Mouse (Mus musculus) intestine, embryonic 14.5 days (tissue): Measurements from ENCODE around the gene Cadm4. TPM values are rescaled to one million over a fixed set of nuclear protein-coding genes. Genes with fewer than 3 reads are reported as not detected.
A peak's percentile ranks its signal among the peaks of the same experiment; 100 is the strongest.

Experiments
- ATAC-seq: fragments of 200-750 bp; cut with Nextera tagmentation; replicated peaks from 2 replicates; pipeline ENCODE4 v1.8.0; 2017; ENCODE audit warnings: low read depth, moderate number of reproducible peaks, moderate TSS enrichment, moderate library complexity; ENCODE audit not compliant: low FRiP score, low TSS enrichment
- DNase-seq: peaks from one replicate; pipeline ENCODE4 v3.0.0-alpha.2; 2018; ENCODE audit warnings: low spot score
- H3K27ac ChIP-seq: fragments of 300-500 bp; sonication (generic); 2 replicates; pipeline ENCODE4 v1.5.1; 2014; ENCODE audit warnings: low read depth, mild to moderate bottlenecking, control low read depth
- H3K27me3 ChIP-seq: fragments of 300-500 bp; sonication (generic); replicated peaks from 2 replicates; pipeline ENCODE4 v1.6.1; 2014; ENCODE audit warnings: low read length, control low read depth; ENCODE audit not compliant: control insufficient read depth, insufficient read depth
- H3K36me3 ChIP-seq: fragments of 300-500 bp; sonication (generic); 2 replicates; pipeline ENCODE4 v1.6.1; 2014; ENCODE audit warnings: low read length, control low read depth; ENCODE audit not compliant: control insufficient read depth, insufficient read depth
- H3K4me1 ChIP-seq: fragments of 300-500 bp; sonication (generic); replicated peaks from 2 replicates; pipeline ENCODE4 v1.6.1; 2014; ENCODE audit warnings: low read length, control low read depth, mixed read lengths; ENCODE audit not compliant: control insufficient read depth, insufficient read depth
- H3K4me2 ChIP-seq: fragments of 300-500 bp; sonication (generic); 2 replicates; pipeline ENCODE4 v1.6.1; 2014; ENCODE audit warnings: low read length
- H3K4me3 ChIP-seq: fragments of 300-500 bp; sonication (generic); 2 replicates; pipeline ENCODE4 v1.5.1; 2014; ENCODE audit warnings: low read depth, low read length, control low read depth, mixed read lengths
- H3K9ac ChIP-seq: fragments of 300-500 bp; sonication (generic); 2 replicates; pipeline ENCODE4 v1.6.1; 2014; ENCODE audit warnings: mild to moderate bottlenecking, low read length
- H3K9me3 ChIP-seq: fragments of 300-500 bp; sonication (generic); 2 replicates; pipeline ENCODE4 v1.6.1; 2016; ENCODE audit warnings: low read length, control low read depth; ENCODE audit not compliant: control insufficient read depth
- WGBS: fragments of 180-500 bp; shearing (Covaris S2); extraction: QIAGEN DNeasy Blood & Tissue Kit; methylation state at CpG from one replicate; pipeline ENCODE4 v1.1.7; 2014; 5-methylcytosine and 5-hydroxymethylcytosine counted together
- polyA plus RNA-seq: library from polyadenylated mRNA; unstranded; fragments of >200 nt; fragmentation: Nextera tagmentation; extraction: Ambion mirVana; gene quantifications from 2 replicates; pipeline ENCODE4 v1.2.1, GENCODE M21; 2014

Gene Cadm4
- polyA plus RNA-seq, 1 experiment from 2014 or later = 0.64 TPM

DNA sequence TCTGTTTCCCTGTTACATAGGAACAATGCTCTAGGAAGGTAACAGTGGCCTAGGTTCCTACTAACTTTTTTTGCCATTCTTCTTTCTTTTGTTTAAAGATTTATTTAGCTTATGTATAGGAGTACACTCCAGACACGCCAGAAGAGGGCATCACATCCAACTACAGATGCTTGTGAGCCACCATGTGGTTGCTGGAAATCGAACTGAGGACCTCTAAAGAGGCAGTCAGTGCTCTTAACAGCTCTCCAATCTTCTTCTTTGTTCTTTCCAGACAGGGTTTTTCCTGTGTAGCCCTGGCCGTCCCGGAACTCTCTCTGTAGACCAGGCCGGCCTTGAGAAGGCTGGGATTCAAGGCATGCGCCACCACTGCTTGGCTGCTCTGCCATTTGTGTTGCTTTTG is 43.2 kb downstream of the Cadm4 start:
- H3K9me3 ChIP-seq = no peaks in the 10 kb centered on the region
- H3K4me1 ChIP-seq = peaks cover 7% of the 10 kb centered on the region
- H3K4me2 ChIP-seq = no peak overlapping the region
- H3K36me3 ChIP-seq = no peaks in the 10 kb centered on the region
- H3K27ac ChIP-seq = no peak overlapping the region
- H3K27me3 ChIP-seq = no peaks in the 10 kb centered on the region
- H3K4me3 ChIP-seq = no peak overlapping the region
- WGBS = 82% methylated on average over 6 of the region's 6 CpGs
- ATAC-seq (no peak), DNase-seq (no peak)
- no peak overlapping the region for H3K9ac ChIP-seq

DNA sequence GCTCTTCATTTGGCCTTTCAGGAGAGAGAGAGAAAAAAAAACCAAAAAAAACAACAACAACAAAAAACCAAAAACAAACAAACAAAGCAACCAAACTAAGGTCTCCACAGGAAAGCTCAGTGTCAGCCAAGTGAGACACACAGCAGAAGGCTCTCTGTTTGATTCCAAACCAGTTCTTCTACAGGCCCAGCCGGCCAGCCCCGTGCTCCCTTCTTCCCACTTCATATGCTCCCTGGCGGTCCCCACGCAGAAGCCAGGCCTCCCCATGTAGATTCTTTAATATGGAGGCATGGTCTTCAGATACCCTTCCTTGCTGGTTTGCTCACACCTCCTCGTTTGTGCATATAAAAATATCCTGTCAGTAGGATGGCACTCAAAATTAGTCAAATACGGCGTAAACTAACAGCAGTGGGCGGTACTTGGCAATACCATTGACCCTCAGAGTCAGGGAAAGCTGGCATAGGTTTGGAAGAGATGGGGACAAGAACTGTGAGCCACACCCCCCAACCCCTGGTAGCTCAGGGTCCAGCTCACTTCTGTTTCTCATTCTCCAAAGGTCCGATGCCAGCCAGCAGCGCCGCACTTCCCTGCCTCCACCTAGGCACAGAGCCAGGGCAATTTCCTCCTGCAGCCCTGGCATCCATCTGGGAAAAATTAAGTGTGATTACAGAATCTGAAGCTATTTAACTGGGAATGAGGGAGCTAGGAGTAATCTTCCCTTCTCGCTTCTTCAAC is 44.0 kb downstream of the Cadm4 start:
- WGBS = 92% methylated on average over 12 of the region's 12 CpGs
- Histone ChIP-seq H3K27me3 (no peaks in the 10 kb centered on the region), H3K9me3 (no peaks in the 10 kb centered on the region), H3K4me3 (no peak overlapping the region), H3K9ac (no peak overlapping the region), H3K36me3 (no peaks in the 10 kb centered on the region), H3K27ac (no peak overlapping the region), H3K4me2 (no peak overlapping the region), H3K4me1 (peaks cover 7% of the 10 kb centered on the region)
- ATAC-seq (no peak), DNase-seq (no peak)

DNA sequence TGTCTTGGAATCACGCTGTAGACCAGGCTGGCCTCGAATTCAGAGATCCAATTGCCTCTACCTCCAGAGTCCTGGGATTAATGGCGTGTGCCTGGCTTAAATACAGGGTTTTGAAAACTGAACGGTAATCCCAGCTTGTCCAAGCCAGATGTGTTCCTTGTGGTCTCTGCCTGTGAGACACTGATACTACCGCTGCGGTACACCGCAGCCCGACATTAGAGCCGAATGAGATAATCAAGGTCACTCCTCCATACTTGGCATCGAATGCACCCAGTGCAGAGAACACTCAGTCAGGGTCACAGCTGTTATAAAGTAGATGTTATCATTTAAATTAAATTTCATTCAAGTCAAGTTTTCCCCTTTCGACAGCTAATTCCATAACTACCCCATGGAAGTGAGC is 47.0 kb downstream of the Cadm4 start:
- WGBS = 94% methylated on average over 11 of the region's 11 CpGs
- Histone ChIP-seq H3K9me3 (no peaks in the 10 kb centered on the region), H3K4me2 (no peak overlapping the region), H3K9ac (no peak overlapping the region), H3K27ac (no peak overlapping the region), H3K4me1 (peaks cover 15% of the 10 kb centered on the region), H3K27me3 (0 out of 2 replicates have a peak, but pooled peaks cover 3% of the 10 kb centered on the region), H3K36me3 (peaks cover 8% of the 10 kb centered on the region; the same call in 1 of the 2 replicates), H3K4me3 (no peak overlapping the region)
- ATAC-seq (no peak), DNase-seq (no peak)

DNA sequence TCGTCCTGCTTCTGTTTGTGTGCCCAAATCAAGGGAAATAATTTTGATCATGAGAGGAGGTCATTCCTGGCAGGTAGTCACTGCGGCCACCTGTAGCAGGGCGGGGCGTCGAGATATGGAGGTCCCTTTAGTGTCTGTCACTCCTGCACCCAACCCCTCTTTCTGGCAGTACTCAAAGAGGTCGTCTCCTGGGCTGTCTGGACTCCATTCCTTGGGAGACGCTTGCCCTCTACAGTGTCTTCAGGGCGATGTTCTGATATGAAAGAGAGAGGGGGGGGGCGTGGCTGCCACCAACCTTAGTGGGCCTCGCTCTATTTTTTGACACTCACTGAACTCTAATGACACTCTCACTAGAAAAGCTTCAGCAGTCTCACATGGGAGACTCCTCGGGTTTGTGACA is 47.8 kb downstream of the Cadm4 start:
- Histone ChIP-seq H3K36me3 (peaks cover 15% of the 10 kb centered on the region), H3K9ac (peak overlapping the region; percentile 69), H3K4me1 (peaks cover 15% of the 10 kb centered on the region), H3K4me2 (peak overlapping the region; percentile 93), H3K27ac (peak overlapping the region; percentile 88), H3K9me3 (no peaks in the 10 kb centered on the region), H3K27me3 (0 out of 2 replicates have a peak, but pooled peaks cover 3% of the 10 kb centered on the region), H3K4me3 (peak overlapping the region; percentile 82)
- ATAC-seq (no peak), DNase-seq (no peak)
- WGBS = 56% methylated on average over 11 of the region's 11 CpGs

DNA sequence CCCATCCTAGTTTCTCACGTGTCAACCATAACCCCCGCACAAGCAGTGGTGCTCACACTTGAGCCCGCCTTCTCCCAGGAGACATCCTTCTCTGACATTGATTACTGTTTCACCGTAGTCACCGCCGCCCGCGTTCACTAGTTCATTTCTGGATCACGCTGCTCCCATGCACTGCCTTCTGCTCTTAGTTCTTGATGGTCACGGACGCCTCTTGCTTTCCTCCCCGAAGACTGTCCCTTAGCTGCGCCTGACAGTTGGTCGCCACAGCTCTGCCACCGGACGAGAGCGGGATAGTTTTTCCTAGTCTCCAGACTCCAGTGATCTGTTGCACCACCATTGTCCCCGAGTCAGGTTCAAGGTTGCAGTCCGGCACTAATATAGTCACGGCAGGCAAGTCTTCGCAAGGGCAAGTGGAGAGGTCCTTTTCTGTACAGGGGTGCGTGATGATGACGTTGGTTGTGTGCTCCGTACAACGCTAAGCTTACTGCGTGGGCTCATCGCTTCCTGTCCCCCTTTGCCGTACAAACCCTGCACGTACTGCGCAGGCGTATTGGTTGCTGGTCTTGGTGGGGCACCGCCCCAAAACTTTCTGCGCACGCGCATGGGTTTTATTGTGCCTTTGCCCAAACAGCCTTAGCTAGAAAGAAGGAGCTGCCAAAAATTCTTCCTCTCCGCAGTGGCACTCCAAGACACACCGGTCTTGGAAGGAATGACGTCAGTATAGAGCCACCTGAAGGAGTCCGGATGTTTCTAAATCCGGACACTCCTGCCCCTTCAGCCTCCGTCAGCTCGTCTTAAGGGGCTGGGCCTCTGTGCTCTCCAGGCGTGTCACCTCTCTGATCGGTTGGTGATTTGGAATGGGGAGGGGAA is 48.5 kb downstream of the Cadm4 start, which contains the start of gene Irgq:
Irgq (plus strand) TSS at position 628 of the 870 bp plus-strand sequence.
- H3K9ac ChIP-seq = peak within 1 kb of the TSS; percentile 75

DNA sequence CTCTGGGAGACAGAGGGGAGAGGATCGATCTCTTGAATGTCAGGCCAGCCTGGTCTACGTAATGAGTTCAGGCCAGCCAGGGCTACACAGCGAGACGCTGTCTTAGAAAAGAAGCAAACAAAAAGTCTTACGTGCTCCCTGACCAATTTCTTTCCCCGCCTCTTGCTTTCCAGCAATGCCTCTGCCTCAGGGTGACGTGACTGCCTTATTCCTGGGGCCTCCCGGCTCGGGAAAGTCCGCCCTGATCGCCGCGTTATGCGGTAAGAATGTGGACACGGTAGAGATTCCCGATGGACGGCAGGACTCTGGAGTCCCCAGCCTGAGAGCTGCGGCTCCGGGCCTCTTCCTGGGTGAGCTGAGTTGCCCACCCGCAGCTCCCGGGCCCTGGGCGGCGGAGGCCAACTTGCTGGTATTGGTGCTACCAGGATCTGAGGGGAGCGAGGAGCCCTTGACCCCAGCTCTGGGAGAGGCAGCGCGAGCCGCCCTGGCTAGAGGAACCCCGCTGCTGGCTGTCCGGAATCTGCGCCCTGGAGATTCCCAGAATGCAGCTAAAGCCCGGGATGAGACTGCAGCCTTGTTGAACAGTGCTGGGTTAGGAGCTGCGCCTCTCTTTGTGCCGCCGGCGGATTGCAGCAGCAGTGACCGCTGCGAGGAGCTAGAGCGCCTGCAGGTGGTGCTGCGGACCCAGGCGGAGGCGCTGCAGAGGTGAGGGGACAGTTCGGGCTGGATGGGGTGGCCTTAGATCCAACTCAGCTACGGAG is 49.6 kb downstream of the Cadm4 start:
- peak; percentile 52 for ATAC-seq
- Histone ChIP-seq H3K9me3 (no peaks in the 10 kb centered on the region), H3K4me3 (peak overlapping the region; percentile 82), H3K36me3 (peaks cover 16% of the 10 kb centered on the region), H3K9ac (peak overlapping the region; percentile 75), H3K27me3 (0 out of 2 replicates have a peak, but pooled peaks cover 3% of the 10 kb centered on the region), H3K27ac (peak overlapping the region; percentile 63), H3K4me1 (peaks cover 15% of the 10 kb centered on the region), H3K4me2 (peak overlapping the region; percentile 93)
- 2% methylated on average over 43 of the region's 43 CpGs for WGBS
- peak; percentile 86 for DNase-seq

More for the DNA sequence above, 48.5 kb downstream of the Cadm4 start, which contains the start of gene Irgq:
- Histone ChIP-seq H3K4me1 (peaks cover 15% of the 10 kb centered on the region), H3K36me3 (peaks cover 16% of the 10 kb centered on the region), H3K27me3 (0 out of 2 replicates have a peak, but pooled peaks cover 3% of the 10 kb centered on the region), H3K27ac (peak within 1 kb of the TSS; percentile 88), H3K9me3 (no peaks in the 10 kb centered on the region), H3K4me3 (peak within 1 kb of the TSS; percentile 82), H3K4me2 (peak within 1 kb of the TSS; percentile 93)
- DNase-seq (peak; percentile 99), ATAC-seq (peak; percentile 95)
- under 1% methylated on average over 44 of the region's 44 CpGs for WGBS

DNA sequence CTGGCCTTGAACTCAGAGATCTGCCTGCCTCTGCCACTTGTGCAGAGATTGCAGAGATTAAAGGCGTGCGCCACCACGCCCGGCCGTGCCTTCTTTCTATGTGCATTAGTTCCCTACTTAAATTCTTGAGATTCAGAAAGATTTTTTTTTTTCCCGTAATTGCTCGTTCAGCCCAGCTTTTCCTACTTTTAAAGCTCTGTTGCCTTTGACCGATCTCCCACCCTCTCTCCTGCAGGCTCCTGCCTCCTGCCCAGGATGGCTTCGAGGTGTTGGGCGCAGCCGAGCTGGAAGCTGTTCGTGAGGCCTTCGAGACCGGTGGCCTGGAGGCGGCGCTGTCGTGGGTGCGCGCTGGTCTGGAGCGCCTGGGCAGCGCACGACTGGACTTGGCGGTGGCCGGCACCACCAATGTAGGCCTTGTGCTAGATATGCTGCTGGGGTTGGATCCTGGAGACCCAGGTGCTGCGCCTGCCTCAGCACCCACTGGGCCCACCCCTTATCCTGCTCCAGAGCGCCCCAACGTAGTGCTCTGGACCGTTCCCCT is 51.3 kb downstream of the Cadm4 start:
- H3K4me2 ChIP-seq = no peak overlapping the region
- no peak overlapping the region for H3K9ac ChIP-seq
- no peaks in the 10 kb centered on the region for H3K9me3 ChIP-seq
- DNase-seq (no peak), ATAC-seq (no peak)
- peaks cover 16% of the 10 kb centered on the region for H3K36me3 ChIP-seq
- WGBS = 76% methylated on average over 28 of the region's 28 CpGs
- no peak overlapping the region for H3K4me3 ChIP-seq
- H3K27me3 ChIP-seq = 0 out of 2 replicates have a peak, but pooled peaks cover 3% of the 10 kb centered on the region
- H3K27ac ChIP-seq = no peak overlapping the region
- H3K4me1 ChIP-seq = peaks cover 15% of the 10 kb centered on the region

DNA sequence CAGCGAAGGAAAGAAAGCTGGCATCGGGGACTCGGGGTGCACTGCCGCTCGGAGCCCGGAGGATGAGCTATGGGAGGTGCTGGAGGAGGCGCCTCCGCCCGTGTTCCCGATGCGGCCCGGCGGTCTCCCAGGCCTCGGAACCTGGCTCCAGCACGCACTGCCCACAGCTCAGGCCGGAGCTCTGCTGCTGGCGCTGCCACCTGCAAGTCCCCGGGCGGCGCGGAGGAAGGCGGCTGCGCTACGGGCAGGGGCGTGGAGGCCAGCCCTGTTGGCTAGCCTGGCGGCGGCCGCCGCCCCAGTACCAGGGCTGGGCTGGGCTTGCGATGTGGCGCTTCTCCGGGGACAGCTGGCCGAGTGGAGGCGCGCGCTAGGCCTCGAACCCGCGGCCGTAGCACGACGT is 52.0 kb downstream of the Cadm4 start:
- Histone ChIP-seq H3K27ac (no peak overlapping the region), H3K36me3 (peaks cover 16% of the 10 kb centered on the region), H3K4me2 (no peak overlapping the region), H3K4me3 (no peak overlapping the region), H3K4me1 (peaks cover 15% of the 10 kb centered on the region), H3K9me3 (no peaks in the 10 kb centered on the region), H3K9ac (no peak overlapping the region), H3K27me3 (0 out of 2 replicates have a peak, but pooled peaks cover 3% of the 10 kb centered on the region)
- DNase-seq (no peak), ATAC-seq (no peak)
- WGBS = 48% methylated on average over 42 of the region's 42 CpGs
